Mouse (Mus musculus) megakaryocyte, embryonic 14.5 days (primary cell): ENCODE data around the gene Ipo8. TPM values are rescaled to one million over a fixed set of nuclear protein-coding genes. Genes with fewer than 3 reads are reported as not detected.
A peak's percentile ranks its signal among the peaks of the same experiment; 100 is the strongest.

ENCODE experiments used
- H3K27me3 ChIP-seq: replicated peaks from 2 replicates; pipeline ENCODE3; 2012; ENCODE audit warnings: inconsistent platforms
- H3K36me3 ChIP-seq: replicated peaks from 2 replicates; pipeline ENCODE3; 2012; ENCODE audit warnings: low read length, inconsistent platforms, mixed read lengths
- H3K4me1 ChIP-seq: 2 replicates; pipeline ENCODE4 v1.6.1; 2012; ENCODE audit warnings: inconsistent platforms
- H3K4me3 ChIP-seq: replicated peaks from 2 replicates; pipeline ENCODE3; 2012; ENCODE audit warnings: moderate library complexity, mild to moderate bottlenecking, inconsistent platforms
- H3K9me3 ChIP-seq: 2 replicates; pipeline ENCODE4 v1.6.1; 2012; ENCODE audit warnings: inconsistent platforms
- FLI1 ChIP-seq: IDR thresholded peaks from 2 replicates; pipeline ENCODE4 v1.6.1; 2012; ENCODE audit warnings: low read length, inconsistent platforms, mixed read lengths
- GATA1 ChIP-seq: IDR thresholded peaks from 3 replicates; pipeline ENCODE4 v1.6.1; 2012; ENCODE audit warnings: mixed read lengths, low read length, inconsistent platforms, borderline replicate concordance
- polyA plus RNA-seq: library from polyadenylated mRNA; stranded (reverse); fragments of >175 nt; gene quantifications from 2 replicates; pipeline ENCODE4 v1.2.3, GENCODE M21; 2012; ENCODE audit warnings: low replicate concordance; ENCODE audit not compliant: insufficient read depth

The Ipo8 gene
- polyA plus RNA-seq, 1 experiment, result 1.3 TPM

DNA sequence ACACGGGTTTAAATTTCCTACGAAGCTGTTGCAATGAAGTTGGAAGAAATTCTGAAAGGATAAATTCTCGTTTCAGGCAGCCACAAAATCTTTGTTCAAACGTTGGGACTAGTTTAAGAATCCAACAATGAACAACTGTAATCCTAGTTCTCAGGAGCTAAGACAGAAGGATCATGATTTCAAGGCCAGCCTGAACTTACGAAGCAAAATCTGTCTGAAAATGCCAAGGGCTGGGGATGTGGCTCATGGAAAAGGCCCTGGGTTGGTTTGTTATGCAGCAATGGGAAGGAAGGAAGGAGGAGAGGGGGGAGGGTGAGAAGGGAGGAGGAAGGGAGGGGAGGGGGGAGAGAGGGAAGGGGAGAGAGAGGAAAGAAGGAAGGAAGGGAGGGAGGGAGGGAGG lies 14.5 kb downstream of the Ipo8 start:
- 0 out of 2 replicates have a peak, but pooled peaks cover 4% of the 10 kb centered on the region for H3K4me1 ChIP-seq
- TF ChIP-seq FLI1 (no peak), GATA1 (no peak)
- peaks cover 94% of the 10 kb centered on the region for H3K36me3 ChIP-seq
- no peaks in the 10 kb centered on the region for H3K27me3 ChIP-seq
- no peak overlapping the region for H3K4me3 ChIP-seq
- H3K9me3 ChIP-seq, result no peaks in the 10 kb centered on the region

- TF ChIP-seq FLI1 (no peak), GATA1 (no peak)
- Histone ChIP-seq H3K9me3 (peaks cover 5% of the 10 kb centered on the region; the same call in 1 of the 2 replicates), H3K36me3 (peaks cover 92% of the 10 kb centered on the region), H3K4me3 (no peak overlapping the region), H3K27me3 (no peaks in the 10 kb centered on the region), H3K4me1 (peaks cover 8% of the 10 kb centered on the region; the same call in 1 of the 2 replicates)
Observed at GRCm38 (mm10) chr6:148811117-148811516, 20.1 kb downstream of the Ipo8 start.

- no peaks in the 10 kb centered on the region for H3K9me3 ChIP-seq
- no peaks in the 10 kb centered on the region for H3K27me3 ChIP-seq
- no peaks in the 10 kb centered on the region for H3K4me1 ChIP-seq
- H3K4me3 ChIP-seq, result peak overlapping the region; percentile 33
- TF ChIP-seq GATA1 (no peak), FLI1 (no peak)
- peaks cover 90% of the 10 kb centered on the region for H3K36me3 ChIP-seq
Observed at GRCm38 (mm10) chr6:148799773-148800172, 31.5 kb downstream of the Ipo8 start.

DNA sequence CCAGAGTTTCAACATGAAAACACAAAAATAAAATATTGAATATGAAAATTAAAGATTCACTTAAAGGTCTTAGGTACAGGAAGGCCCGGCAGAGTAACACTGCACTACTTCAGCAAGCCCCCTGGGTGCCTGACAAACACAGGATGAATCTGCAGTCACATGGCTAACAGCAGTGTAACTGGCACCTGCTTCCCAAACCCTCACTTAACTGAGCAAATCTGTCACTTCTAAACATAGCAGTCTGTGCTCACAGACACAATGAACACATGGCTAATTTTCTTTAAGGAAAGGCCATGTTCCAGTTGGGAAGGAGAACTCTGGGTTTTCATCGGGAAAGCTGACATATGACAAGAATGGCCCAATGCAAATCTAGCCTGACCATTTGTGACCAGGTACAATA lies 36.1 kb downstream of the Ipo8 start:
- TF ChIP-seq GATA1, result no peak
- no peak for TF ChIP-seq FLI1
- H3K9me3 ChIP-seq, result no peaks in the 10 kb centered on the region
- no peak overlapping the region for H3K4me3 ChIP-seq
- peaks cover 83% of the 10 kb centered on the region for H3K36me3 ChIP-seq
- H3K27me3 ChIP-seq, result no peaks in the 10 kb centered on the region
- H3K4me1 ChIP-seq, result no peaks in the 10 kb centered on the region

DNA sequence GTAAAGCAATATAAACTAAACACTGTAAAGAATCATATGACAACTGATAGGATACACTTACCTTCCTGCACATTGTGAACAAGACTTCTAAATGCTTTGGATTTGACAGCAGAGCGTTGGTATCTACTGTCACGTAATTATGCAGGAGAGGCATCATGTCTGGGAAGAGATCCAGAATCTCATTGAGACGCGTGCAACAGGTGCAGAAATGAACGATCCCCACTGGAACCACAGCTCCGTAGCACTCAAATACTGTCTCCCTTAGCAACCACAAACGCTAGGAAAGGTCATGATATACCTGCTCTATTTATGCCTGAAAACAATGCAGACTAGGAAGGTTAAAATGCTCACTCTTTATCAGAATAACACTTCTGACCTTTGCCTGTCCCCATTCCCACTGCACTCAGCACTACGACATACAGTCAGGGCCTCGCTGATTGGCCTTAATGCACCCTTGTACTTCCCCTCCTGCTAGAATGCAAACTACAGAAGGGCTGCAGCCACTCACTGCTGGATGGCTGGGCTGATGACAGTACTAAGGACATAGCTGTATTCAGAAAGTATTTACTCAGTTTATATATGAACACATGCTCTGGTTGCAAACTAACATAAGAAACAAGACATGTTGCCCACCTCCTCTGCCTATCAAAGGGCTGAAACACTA lies 42.1 kb downstream of the Ipo8 start:
- Histone ChIP-seq H3K9me3 (no peaks in the 10 kb centered on the region), H3K27me3 (no peaks in the 10 kb centered on the region), H3K36me3 (peaks cover 92% of the 10 kb centered on the region), H3K4me1 (no peaks in the 10 kb centered on the region), H3K4me3 (no peak overlapping the region)
- TF ChIP-seq GATA1 (no peak), FLI1 (no peak)

DNA sequence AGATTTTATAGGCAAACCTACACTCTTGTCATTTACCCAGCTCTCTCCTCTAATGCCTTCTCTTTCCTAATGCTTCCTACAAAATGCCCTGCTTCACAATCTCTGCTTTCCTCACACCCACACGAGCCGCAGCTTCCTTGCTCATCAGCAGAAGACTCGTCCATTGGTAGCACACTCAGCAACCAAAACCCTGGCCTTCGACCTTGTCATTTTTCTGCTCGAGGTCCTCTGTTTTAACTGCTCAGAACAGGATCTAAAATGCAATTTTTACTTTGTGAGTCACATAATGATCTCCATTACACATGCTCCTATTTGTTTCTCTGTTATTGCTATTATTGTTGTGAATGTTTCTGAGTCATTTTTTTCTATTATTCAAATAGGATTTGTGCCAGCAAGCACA lies 45.1 kb downstream of the Ipo8 start:
- Histone ChIP-seq H3K4me3 (no peak overlapping the region), H3K36me3 (peaks cover 92% of the 10 kb centered on the region), H3K27me3 (no peaks in the 10 kb centered on the region), H3K4me1 (no peaks in the 10 kb centered on the region), H3K9me3 (no peaks in the 10 kb centered on the region)
- TF ChIP-seq FLI1 (no peak), GATA1 (no peak)

DNA sequence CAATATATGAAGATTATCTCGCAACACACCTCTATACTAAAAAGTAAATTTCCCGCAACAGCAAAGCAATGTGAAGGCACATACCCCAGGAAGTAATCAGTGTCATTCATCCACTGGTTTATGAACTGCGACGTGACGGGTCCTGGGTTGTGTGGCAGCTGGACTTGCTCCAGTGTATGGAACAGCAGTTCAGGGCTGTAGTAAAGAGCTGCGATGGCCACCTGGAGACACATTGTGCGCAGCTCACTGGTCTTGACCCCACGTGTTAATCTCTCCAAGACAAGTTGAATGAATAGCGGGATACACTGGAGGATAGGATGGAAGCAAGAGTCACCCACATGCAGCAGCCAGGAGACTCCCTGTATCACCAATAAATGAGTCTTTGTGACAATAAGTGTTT lies 46.8 kb downstream of the Ipo8 start:
- Histone ChIP-seq H3K9me3 (no peaks in the 10 kb centered on the region), H3K4me1 (no peaks in the 10 kb centered on the region), H3K4me3 (no peak overlapping the region), H3K27me3 (no peaks in the 10 kb centered on the region), H3K36me3 (peaks cover 92% of the 10 kb centered on the region)
- no peak for TF ChIP-seq FLI1
- no peak for TF ChIP-seq GATA1

- Histone ChIP-seq H3K4me3 (no peak overlapping the region), H3K4me1 (no peaks in the 10 kb centered on the region), H3K9me3 (no peaks in the 10 kb centered on the region), H3K27me3 (no peaks in the 10 kb centered on the region), H3K36me3 (peaks cover 95% of the 10 kb centered on the region)
- no peak for TF ChIP-seq FLI1
- no peak for TF ChIP-seq GATA1
Observed at GRCm38 (mm10) chr6:148776236-148776635, 55.0 kb downstream of the Ipo8 start.

GRCm38 (mm10) chr6:148771423-148771822 lies 59.8 kb downstream of the Ipo8 start:
- TF ChIP-seq GATA1 (no peak), FLI1 (no peak)
- H3K27me3 ChIP-seq, result no peaks in the 10 kb centered on the region
- H3K36me3 ChIP-seq, result peaks cover 63% of the 10 kb centered on the region
- no peak overlapping the region for H3K4me3 ChIP-seq
- no peaks in the 10 kb centered on the region for H3K4me1 ChIP-seq
- H3K9me3 ChIP-seq, result peaks cover 7% of the 10 kb centered on the region

DNA sequence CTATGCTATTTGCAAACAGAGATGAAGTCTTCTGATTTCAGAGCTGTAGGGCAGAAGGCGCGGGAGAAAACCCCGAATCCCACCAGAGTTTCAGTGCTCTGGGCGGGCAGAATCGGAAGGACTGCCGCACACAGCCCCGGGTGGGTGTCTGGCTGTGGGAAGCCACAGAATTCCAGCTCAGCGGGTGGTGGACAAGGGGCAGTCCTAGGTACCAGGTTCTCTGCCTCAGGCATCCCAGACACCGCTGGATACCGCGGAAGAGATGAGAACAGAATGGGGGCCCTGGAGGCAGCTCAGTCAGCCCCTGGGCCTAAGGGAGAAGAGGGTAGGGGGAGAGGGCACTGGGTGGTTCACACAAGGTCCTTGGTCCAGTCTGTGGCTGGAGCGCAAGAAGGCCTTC lies 62.8 kb downstream of the Ipo8 start:
- H3K4me3 ChIP-seq, result no peak overlapping the region
- H3K27me3 ChIP-seq, result no peaks in the 10 kb centered on the region
- peaks cover 33% of the 10 kb centered on the region for H3K36me3 ChIP-seq
- H3K9me3 ChIP-seq, result peaks cover 7% of the 10 kb centered on the region
- TF ChIP-seq FLI1 (no peak), GATA1 (no peak)
- H3K4me1 ChIP-seq, result no peaks in the 10 kb centered on the region
